20 mouse cellular contexts compared by ENCODE assay signal in the genomic region with DNA sequence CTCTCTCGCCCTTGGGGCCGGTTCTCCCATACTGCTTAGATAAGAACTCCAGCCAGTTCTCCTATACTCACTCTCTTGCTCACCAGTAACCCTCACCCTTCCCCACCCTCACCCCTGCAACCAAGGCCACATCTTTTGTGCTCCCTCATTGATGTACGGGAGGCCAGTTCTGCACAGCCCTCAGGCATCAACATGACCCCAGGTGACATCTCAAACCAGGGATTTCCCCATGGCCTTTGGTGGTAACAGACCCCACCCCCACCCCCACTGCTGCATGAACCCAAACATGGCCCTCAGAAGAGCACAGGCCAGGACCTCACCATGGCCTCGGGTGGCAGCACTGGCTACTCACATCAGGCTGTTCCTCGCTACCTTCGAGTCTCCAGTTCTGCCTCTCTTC. TPM values are rescaled to one million over a fixed set of nuclear protein-coding genes. Genes with fewer than 3 reads are reported as not detected.
"Had no signal": no experiment of that assay in that cellular context is flagged by ENCODE, and none has a peak within 500 bp of the region (broad histone marks: within the 10 kb centered on the region; RNA-seq: fewer than 3 reads in every experiment).

No protein-coding gene starts in this region.

- H3K36me3 ChIP-seq: limb, embryonic 13.5 days; lung, embryonic 15.5 days; neural tube, embryonic 12.5 days; neural tube, embryonic 15.5 days; stomach, embryonic 15.5 days had no signal

- H3K4me2 ChIP-seq: limb, embryonic 13.5 days; lung, embryonic 15.5 days; midbrain, embryonic 11.5 days; neural tube, embryonic 12.5 days; neural tube, embryonic 15.5 days; stomach, embryonic 15.5 days had no signal

- H3K4me1 ChIP-seq: neural tube, embryonic 12.5 days; neural tube, embryonic 15.5 days had no signal

- ATAC-seq: inflammation-experienced regulatory T-cells, adult 6 months; intestine, embryonic 16.5 days had no signal

- H3K9me3 ChIP-seq: limb, embryonic 13.5 days; lung, embryonic 15.5 days; neural tube, embryonic 12.5 days; neural tube, embryonic 15.5 days; stomach, embryonic 15.5 days had no signal

- H3K27me3 ChIP-seq: limb, embryonic 13.5 days; lung, embryonic 15.5 days; neural tube, embryonic 12.5 days; neural tube, embryonic 15.5 days; stomach, embryonic 15.5 days had no signal

- H3K9ac ChIP-seq: limb, embryonic 13.5 days; lung, embryonic 15.5 days; neural tube, embryonic 12.5 days; neural tube, embryonic 15.5 days; stomach, embryonic 15.5 days had no signal

- H3K27ac ChIP-seq: limb, embryonic 13.5 days; lung, embryonic 15.5 days; neural tube, embryonic 12.5 days; neural tube, embryonic 15.5 days had no signal

- H3K4me3 ChIP-seq: limb, embryonic 13.5 days; lung, embryonic 15.5 days; neural tube, embryonic 12.5 days; neural tube, embryonic 15.5 days; stomach, embryonic 15.5 days had no signal

- DNase-seq: kidney, adult 18-20 months; kidney, adult 9 months; kidney, postnatal 14 days; kidney, postnatal 4 days; lung, adult 18-20 months; lung, postnatal 10 days; lung, postnatal 4 days; midbrain, embryonic 14.5 days; right cerebral cortex, adult 18-20 months; right cerebral cortex, postnatal 14 days; right cerebral cortex, postnatal 4 days; thymus, postnatal 25 days had no signal

RNA-seq across cellular contexts. Expression of gene P2ry2, which starts 56.6 kb away (rescaled TPM):
- polyA plus RNA-seq: inflammation-experienced regulatory T-cells, adult 6 months; midbrain, embryonic 11.5 days had no signal
